Mouse (Mus musculus): Measurements from ENCODE around the gene Gm4788. TPM values are rescaled to one million over a fixed set of nuclear protein-coding genes. Genes with fewer than 3 reads are reported as not detected.
"Not testable (repeated sequence)": the region's sequence is repeated elsewhere in the genome, so short reads cannot be mapped to it uniquely, and the experiment has no call there.

The Gm4788 gene
- polyA plus RNA-seq (2015; fragmentation: Nextera tagmentation; extraction: Ambion mirVana): 9.1 and 11.4 TPM in 2 replicates

GRCm38 (mm10) chr1:139781143-139781542, at the start of gene Gm4788:
TSS of gene Gm4788 (minus strand) at chr1:139781243.
- no peak within 1 kb of the TSS for H3K27ac ChIP-seq (ENCODE audit: low read depth)
- ATAC-seq: 0 out of 2 replicates have a peak, but pooled peaks have one; percentile 33
- 87% methylated on average over 1 of the region's 1 CpGs for WGBS (ENCODE audit: insufficient replicate concordance)
- H3K4me1 ChIP-seq (ENCODE audit: insufficient read depth): no peaks in the 10 kb centered on the region
- H3K9ac ChIP-seq (replicated peaks): no peak within 1 kb of the TSS
- H3K4me3 ChIP-seq (ENCODE audit: low read depth, low read length): no peak within 1 kb of the TSS
- no peaks in the 10 kb centered on the region for H3K9me3 ChIP-seq (ENCODE audit: low read length)
- TF ChIP-seq CTCF (IDR thresholded peaks at IDR 0.05; ENCODE audit: low read depth): no peak
- no peak for TF ChIP-seq EP300 (IDR thresholded peaks at IDR 0.05; ENCODE audit: low read depth)
- H3K27me3 ChIP-seq (ENCODE audit: insufficient read depth, low read length): no peaks in the 10 kb centered on the region
- H3K4me2 ChIP-seq (ENCODE audit: low read depth, low read length): no peak within 1 kb of the TSS
- DNase-seq: no peak
- no peaks in the 10 kb centered on the region for H3K36me3 ChIP-seq (replicated peaks; ENCODE audit: insufficient read depth, low read length)

GRCm38 (mm10) chr1:139808594-139808993, 27.6 kb upstream of the Gm4788 start:
- no peak for TF ChIP-seq EP300 (IDR thresholded peaks at IDR 0.05; ENCODE audit: low read depth)
- TF ChIP-seq CTCF (IDR thresholded peaks at IDR 0.05; ENCODE audit: low read depth): no peak
- no peak overlapping the region for H3K4me3 ChIP-seq (ENCODE audit: low read depth, low read length)
- H3K9ac ChIP-seq (replicated peaks): no peak overlapping the region
- DNase-seq (no peak), ATAC-seq (peak; percentile 54)
- no peaks in the 10 kb centered on the region for H3K27me3 ChIP-seq (ENCODE audit: insufficient read depth, low read length)
- no peak overlapping the region for H3K27ac ChIP-seq (ENCODE audit: low read depth)
- H3K4me2 ChIP-seq (ENCODE audit: low read depth, low read length): no peak overlapping the region
- no peaks in the 10 kb centered on the region for H3K36me3 ChIP-seq (replicated peaks; ENCODE audit: insufficient read depth, low read length)
- H3K4me1 ChIP-seq (ENCODE audit: insufficient read depth): no peaks in the 10 kb centered on the region
- no peaks in the 10 kb centered on the region for H3K9me3 ChIP-seq (ENCODE audit: low read length)

DNA sequence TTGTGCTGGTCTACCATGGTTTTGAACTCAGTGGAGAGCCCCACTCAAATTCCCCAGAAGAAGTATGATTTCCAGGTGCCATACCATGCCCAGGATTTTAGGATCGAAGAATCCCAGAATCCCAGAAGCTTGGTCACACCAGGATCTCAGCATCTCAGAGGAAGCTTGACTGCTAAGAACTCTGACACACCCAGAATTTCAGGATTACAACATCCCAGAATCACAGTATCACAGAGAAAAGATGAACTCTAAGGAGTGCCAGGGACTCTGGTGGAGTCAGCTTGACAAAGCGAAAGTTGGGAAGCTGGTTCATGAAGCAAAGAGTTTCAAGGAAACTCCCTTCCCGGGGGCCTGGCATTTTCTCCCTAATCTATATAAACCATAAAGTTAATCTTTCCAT, 11.1 kb downstream of the Gm4788 start:
- not testable (repeated sequence) for H3K4me1 ChIP-seq (ENCODE audit: insufficient read depth); H3K4me2 ChIP-seq (ENCODE audit: low read depth, low read length); H3K27ac ChIP-seq (ENCODE audit: low read depth); DNase-seq; H3K9ac ChIP-seq (replicated peaks); H3K4me3 ChIP-seq (ENCODE audit: low read depth, low read length); H3K27me3 ChIP-seq (ENCODE audit: insufficient read depth, low read length); H3K36me3 ChIP-seq (replicated peaks; ENCODE audit: insufficient read depth, low read length); ATAC-seq; H3K9me3 ChIP-seq (ENCODE audit: low read length)
- 67% methylated on average over 3 of the region's 3 CpGs for WGBS (ENCODE audit: insufficient replicate concordance)

GRCm38 (mm10) chr1:139716681-139717080, 64.4 kb downstream of the Gm4788 start:
- not testable (repeated sequence) for DNase-seq; H3K4me2 ChIP-seq (ENCODE audit: low read depth, low read length); H3K9ac ChIP-seq (replicated peaks); H3K4me3 ChIP-seq (ENCODE audit: low read depth, low read length); H3K27ac ChIP-seq (ENCODE audit: low read depth); H3K36me3 ChIP-seq (replicated peaks; ENCODE audit: insufficient read depth, low read length); H3K9me3 ChIP-seq (ENCODE audit: low read length); H3K27me3 ChIP-seq (ENCODE audit: insufficient read depth, low read length); ATAC-seq; H3K4me1 ChIP-seq (ENCODE audit: insufficient read depth)
- WGBS (ENCODE audit: insufficient replicate concordance): 90% methylated on average over 5 of the region's 22 CpGs

- not testable (repeated sequence) for H3K4me3 ChIP-seq (ENCODE audit: low read depth, low read length); H3K9ac ChIP-seq (replicated peaks); H3K27ac ChIP-seq (ENCODE audit: low read depth); H3K4me2 ChIP-seq (ENCODE audit: low read depth, low read length); H3K36me3 ChIP-seq (replicated peaks; ENCODE audit: insufficient read depth, low read length); H3K4me1 ChIP-seq (ENCODE audit: insufficient read depth); H3K27me3 ChIP-seq (ENCODE audit: insufficient read depth, low read length); ATAC-seq; H3K9me3 ChIP-seq (ENCODE audit: low read length); DNase-seq
- WGBS (ENCODE audit: insufficient replicate concordance): 89% methylated on average over 5 of the region's 16 CpGs
Measured at GRCm38 (mm10) chr1:139716249-139716648, 64.8 kb downstream of the Gm4788 start.

DNA sequence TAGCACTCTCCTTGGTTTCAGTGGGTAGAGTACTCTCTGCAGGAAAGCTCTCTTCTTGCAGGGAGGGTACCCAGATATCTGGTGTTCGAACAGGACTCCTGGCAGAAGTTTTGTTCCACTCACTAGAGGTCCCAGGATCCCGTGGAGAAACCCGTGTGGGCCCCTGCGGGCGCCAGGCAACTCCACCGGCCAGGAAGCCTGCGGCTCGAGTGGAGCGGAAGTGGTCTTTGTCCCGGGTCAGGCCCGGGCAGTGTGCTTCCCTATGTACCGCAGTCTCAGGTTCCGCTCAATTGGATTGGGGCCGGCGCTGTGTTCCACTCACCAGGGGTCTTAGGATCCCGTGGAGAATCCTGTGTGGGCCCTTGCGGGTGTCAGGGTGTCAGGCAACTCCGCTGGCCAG, 131.1 kb downstream of the Gm4788 start:
- not testable (repeated sequence) for H3K9me3 ChIP-seq (ENCODE audit: low read length); H3K4me3 ChIP-seq (ENCODE audit: low read depth, low read length); H3K27ac ChIP-seq (ENCODE audit: low read depth); H3K27me3 ChIP-seq (ENCODE audit: insufficient read depth, low read length); H3K36me3 ChIP-seq (replicated peaks; ENCODE audit: insufficient read depth, low read length); H3K4me1 ChIP-seq (ENCODE audit: insufficient read depth); H3K9ac ChIP-seq (replicated peaks); H3K4me2 ChIP-seq (ENCODE audit: low read depth, low read length); ATAC-seq; DNase-seq
- whole genome bisulfite sequencing (ENCODE audit: insufficient replicate concordance): 81% methylated on average over 18 of the region's 18 CpGs

Other genes starting within 250 kb of the Gm4788 start
- 37.2 and 46.0 TPM in 2 replicates for gene Cfhr1, start 221.0 kb downstream of the Gm4788 start, polyA plus RNA-seq (2015; fragmentation: Nextera tagmentation; extraction: Ambion mirVana)
- gene Cfhr2, start 77.5 kb upstream of the Gm4788 start, polyA plus RNA-seq (2015; fragmentation: Nextera tagmentation; extraction: Ambion mirVana): 258 and 291 TPM in 2 replicates